Mouse (Mus musculus) heart, postnatal 36 days (tissue): ENCODE measurements around the gene Dnajc6. TPM values are rescaled to one million over a fixed set of nuclear protein-coding genes. Genes with fewer than 3 reads are reported as not detected.

Source experiments
- DNase-seq, 2 experiments: peaks; one replicate each; pipeline ENCODE4 v3.0.0; 2021 to 2022
- intact Hi-C: fragments of 180-260 bp; cut with DNase I; formaldehyde crosslinking; loops from one replicate; pipeline ENCODE4 v1.15.1; 2025
- total RNA-seq, 2 experiments: library from RNA; stranded (reverse); gene quantifications; 2 replicates each; pipeline ENCODE4 v1.2.3; 2021

The Dnajc6 gene
- total RNA-seq, 2 experiments from 2014 or later: 0.44 to 0.49 TPM

- no peak for DNase-seq
- intact Hi-C loops: no loop called here
Measured at GRCm38 (mm10) chr4:101669811-101670210, 173.4 kb downstream of the Dnajc6 start.

- no peak for DNase-seq
- intact Hi-C loops: no loop called here
Measured at GRCm38 (mm10) chr4:101674790-101675189, 178.3 kb downstream of the Dnajc6 start.

- intact Hi-C loops: no loop called here
- peak in 1 of 2 experiments; percentile 27 for DNase-seq
Measured at GRCm38 (mm10) chr4:101675726-101676125, 179.3 kb downstream of the Dnajc6 start.

- intact Hi-C loops: no loop called here
Measured at GRCm38 (mm10) chr4:101682620-101683019, 186.2 kb downstream of the Dnajc6 start.

GRCm38 (mm10) chr4:101683086-101683485, 186.6 kb downstream of the Dnajc6 start:
- intact Hi-C loops: no loop called here
- DNase-seq: no peak

More at GRCm38 (mm10) chr4:101682620-101683019, 186.2 kb downstream of the Dnajc6 start:
- no peak for DNase-seq

- intact Hi-C loops: no loop called here
- no peak for DNase-seq
Measured at GRCm38 (mm10) chr4:101684821-101685220, 188.4 kb downstream of the Dnajc6 start.

GRCm38 (mm10) chr4:101686227-101686810, 189.9 kb downstream of the Dnajc6 start:
- intact Hi-C loops: no loop called here
- DNase-seq: no peak

GRCm38 (mm10) chr4:101689241-101689640, 192.8 kb downstream of the Dnajc6 start:
- intact Hi-C loops: no loop called here
- DNase-seq: no peak

- DNase-seq: no peak
- intact Hi-C loops: no loop called here
Measured at GRCm38 (mm10) chr4:101689645-101690044, 193.2 kb downstream of the Dnajc6 start.

Other genes with a start within 250 kb of the Dnajc6 start
- gene Jak1, start 231.4 kb upstream of the Dnajc6 start, total RNA-seq: 10 to 100 TPM; 86.8 to 93.7 TPM
- gene Ak4, start 77.4 kb upstream of the Dnajc6 start, total RNA-seq: 10 to 100 TPM; 23.6 to 30.0 TPM
- gene Leprot, start 151.1 kb downstream of the Dnajc6 start, total RNA-seq: 10 to 100 TPM; 30.0 to 30.1 TPM
- gene Lepr, start 220.8 kb downstream of the Dnajc6 start, total RNA-seq: 1 to 10 TPM; 3.5 to 4.5 TPM